Mouse (Mus musculus): ENCODE data around the gene Arhgef3.
A peak's percentile ranks its signal among the peaks of the same experiment; 100 is the strongest.

Gene Arhgef3

GRCm38 (mm10) chr14:27167177-27167576 is 52.5 kb downstream of the Arhgef3 start:
- DNase-seq = no peak

DNA sequence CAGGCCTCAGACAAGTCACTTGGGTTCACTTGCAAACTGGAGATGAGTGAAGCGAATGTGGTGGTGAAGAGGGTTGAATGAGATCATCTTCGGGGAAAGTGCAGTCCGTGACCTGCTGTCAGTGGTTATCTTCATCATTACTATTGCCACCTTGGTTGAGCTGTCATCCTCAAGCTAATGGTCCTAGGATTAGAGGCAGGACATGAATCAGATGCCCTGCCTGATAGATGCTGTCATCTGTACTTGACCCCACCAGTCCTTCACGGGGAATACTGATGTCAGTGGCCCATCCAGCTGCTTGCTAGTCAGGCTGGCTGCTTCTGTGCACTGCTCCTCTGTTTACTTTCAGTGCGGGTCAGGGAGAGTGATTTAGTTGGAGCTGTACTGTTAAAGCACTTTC is 53.7 kb downstream of the Arhgef3 start:
- DNase-seq = no peak

DNA sequence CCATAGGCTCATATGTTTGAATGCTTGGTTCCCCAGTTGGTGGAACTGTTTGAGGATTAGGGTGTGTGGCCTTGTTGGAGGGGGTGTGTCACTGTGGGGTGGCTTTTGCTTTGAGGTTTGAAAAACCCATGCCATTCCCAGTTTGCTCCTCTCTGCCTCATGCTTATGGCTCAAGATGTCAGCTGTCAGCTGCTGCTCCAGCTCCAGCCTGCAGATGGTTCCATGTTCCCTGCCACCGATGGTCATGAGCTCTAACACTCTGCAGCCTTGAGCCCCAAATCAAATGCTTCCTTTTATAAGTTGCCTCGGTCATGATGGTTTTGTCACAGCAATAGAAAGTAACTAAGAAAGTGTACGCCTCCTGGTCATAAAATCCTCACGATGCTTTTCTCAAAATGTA is 54.6 kb downstream of the Arhgef3 start:
- no peak for DNase-seq

- DNase-seq = no peak
Measured at GRCm38 (mm10) chr14:27170421-27170820, 55.7 kb downstream of the Arhgef3 start.

DNA sequence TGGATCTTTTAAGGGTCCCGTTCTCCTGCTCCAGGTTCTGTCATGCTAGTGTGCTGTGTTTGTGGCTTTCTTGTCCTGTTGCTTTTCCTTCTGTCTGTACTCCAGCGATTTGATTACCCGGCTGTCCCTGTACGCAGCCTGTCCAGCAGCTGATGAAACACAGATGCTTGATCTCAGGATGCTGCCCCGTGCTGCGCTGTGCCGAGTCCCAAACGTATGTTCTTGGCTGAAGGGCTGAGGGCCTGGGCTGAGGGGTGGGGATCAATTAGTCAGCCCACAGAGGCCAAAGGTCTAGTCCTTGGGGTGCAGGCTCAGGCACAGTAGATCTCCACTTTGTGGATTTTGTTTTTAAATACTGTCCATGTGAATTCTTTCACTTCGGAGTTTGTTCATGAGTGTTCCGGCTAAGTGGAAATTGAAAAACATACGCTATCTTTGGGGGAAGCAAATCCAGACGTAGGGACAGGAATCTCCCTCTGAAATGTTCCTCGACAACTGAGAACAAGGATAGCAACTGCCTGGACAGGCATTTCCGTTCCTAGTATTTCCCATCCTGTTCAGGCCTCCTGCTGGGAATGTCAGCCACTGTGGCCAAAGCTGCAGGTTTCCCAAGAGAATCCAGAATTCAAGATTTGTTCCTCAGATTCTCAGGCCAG is 56.6 kb downstream of the Arhgef3 start:
- no peak for DNase-seq

DNA sequence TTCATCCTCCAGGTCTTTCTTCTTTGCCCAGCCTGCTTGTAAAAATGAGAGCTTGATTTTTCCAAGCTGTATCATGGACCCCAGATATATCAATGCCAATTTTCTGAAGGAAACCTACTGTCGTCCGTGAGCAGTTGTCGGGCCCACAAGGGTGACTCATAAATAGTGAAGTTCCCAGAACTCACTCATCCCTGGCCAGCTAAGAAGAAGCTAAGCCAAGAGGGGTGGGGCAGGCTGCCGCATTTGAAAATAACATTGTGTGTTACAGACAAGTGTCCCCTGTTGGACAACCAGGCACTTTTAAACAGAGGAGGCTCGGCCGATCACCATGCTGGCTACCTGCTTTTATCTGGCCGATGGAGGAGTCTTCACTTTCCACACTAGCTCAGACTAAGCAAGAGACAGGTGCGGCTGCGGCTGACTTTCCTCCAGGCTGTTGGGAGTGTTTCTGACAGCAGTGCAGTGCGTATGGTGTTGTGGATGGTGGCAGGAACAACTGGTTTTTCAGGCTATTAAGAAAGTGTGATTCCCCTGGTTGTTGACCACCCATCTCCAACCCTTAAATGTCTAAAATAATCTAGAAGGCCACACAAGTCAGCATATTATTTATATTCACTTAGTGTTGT is 58.6 kb downstream of the Arhgef3 start:
- no peak for DNase-seq

GRCm38 (mm10) chr14:27174188-27174786 is 59.6 kb downstream of the Arhgef3 start:
- no peak for DNase-seq

DNA sequence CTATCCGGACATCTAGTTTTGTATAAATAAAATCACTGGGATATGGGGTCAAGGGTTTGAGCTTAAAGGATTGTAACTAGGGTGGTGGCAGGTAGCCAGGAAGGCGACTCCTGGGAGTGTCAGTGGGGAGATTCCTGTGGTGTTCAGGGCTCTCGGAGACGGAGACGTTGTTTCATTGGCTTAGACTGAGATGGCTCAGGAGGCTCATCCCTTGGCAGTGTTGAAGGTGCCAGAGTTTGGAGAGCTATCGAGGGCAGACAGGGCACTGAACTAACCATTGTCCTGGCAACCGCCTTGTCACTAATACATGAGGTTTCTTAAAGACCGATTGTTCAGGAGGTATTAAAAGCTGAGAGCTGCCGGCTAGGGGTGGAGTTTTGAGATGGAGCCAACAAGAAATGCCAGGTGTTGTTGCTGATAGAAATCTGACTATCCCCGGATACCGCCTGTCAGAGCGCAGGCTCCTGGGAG is 60.2 kb downstream of the Arhgef3 start:
- no peak for DNase-seq

- DNase-seq = no peak
Measured at GRCm38 (mm10) chr14:27175343-27175742, 60.6 kb downstream of the Arhgef3 start.

- no peak for DNase-seq
Measured at GRCm38 (mm10) chr14:27177800-27178559, 63.3 kb downstream of the Arhgef3 start.

DNA sequence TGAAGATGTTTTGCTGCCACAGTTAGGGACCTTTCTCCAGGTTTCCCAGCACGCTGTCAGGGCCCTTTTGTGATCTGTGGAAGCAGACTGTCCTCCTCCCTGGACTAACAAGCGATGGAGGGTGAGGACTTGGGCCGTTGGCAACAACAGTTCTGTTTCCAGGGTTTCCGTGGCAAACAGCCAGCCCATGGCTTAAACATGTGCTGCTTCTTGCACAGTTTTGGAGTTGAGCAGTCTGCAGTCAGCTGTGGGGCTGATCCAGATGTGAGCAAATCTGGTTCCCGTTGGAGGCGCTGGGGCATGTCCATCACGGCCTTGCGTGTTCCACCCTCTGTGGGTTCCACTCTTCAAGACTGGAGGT is 63.8 kb downstream of the Arhgef3 start:
- DNase-seq = no peak

- DNase-seq = no peak
Measured at GRCm38 (mm10) chr14:27179771-27180170, 65.1 kb downstream of the Arhgef3 start.

DNA sequence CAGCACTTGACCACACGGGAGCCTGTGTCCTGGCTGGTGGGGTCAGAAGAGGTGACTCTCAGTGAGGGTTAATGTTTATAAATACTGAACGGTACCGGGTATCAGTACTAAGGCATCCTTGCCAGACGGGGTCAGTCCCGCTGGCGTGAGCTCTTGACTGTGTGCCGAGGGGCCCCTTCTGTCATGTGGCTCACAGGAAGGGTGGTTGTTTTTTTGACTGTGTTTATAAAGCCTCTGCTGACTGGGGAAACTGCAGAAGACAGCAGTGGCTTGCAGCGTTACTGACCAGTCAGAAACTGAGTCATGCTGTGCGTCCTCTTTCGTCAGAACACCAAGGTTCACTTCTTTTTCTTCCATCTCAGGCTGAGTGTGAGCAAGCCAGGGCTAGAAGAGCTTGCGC is 67.4 kb downstream of the Arhgef3 start:
- DNase-seq = no peak

- DNase-seq = no peak
Measured at GRCm38 (mm10) chr14:27182646-27183438, 68.1 kb downstream of the Arhgef3 start.

GRCm38 (mm10) chr14:27183501-27184230 is 69.0 kb downstream of the Arhgef3 start:
- DNase-seq = peak in 1 of 2 experiments; percentile 64

DNA sequence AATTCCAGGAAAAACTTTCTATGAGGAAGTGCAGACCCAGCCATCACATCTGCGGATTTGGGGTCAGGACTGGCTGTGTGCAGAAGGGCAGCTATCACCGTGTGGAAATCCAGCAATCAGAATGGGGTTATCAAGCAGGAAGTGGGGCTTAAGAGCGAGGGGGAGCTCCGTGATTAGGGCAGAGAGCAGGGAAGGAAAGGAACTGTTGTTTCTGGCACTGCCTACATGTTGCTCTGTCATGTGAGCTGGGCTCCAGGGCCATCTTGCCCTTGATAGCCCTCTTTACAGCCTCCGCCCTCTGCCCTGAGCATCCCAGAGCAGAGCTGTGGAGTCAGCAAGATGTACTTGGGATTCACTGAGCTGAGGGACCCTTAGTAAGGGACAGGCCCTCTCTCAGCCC is 71.2 kb downstream of the Arhgef3 start:
- no peak for DNase-seq

DNA sequence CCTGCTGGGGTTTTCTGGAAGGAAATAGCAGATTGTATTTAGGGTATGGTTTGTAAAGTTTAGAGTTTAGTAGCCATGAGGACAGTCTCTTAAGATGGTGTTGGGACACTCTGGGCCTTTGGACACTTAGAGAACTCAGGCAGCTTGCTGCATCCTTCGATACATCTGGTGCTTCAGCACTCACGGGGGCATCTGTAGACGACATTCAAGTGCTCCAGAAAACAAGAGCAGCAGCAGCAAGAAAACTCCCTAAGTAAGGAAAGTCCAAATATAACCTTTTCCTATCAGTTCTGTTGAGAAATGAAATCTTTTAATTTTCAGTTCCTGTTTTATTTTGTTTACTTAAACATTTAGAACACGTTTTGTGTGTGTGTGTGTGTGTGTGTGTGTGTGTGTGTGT is 71.9 kb downstream of the Arhgef3 start:
- no peak for DNase-seq

- peak; percentile 63 to 84 for DNase-seq
Measured at GRCm38 (mm10) chr14:27187025-27187424, 72.3 kb downstream of the Arhgef3 start.

GRCm38 (mm10) chr14:27187885-27188284 is 73.2 kb downstream of the Arhgef3 start:
- DNase-seq = no peak

- DNase-seq = peak; percentile 41 to 69
Measured at GRCm38 (mm10) chr14:27192450-27192849, 77.8 kb downstream of the Arhgef3 start.

- no peak for DNase-seq
Measured at GRCm38 (mm10) chr14:27196980-27197379, 82.3 kb downstream of the Arhgef3 start.

DNA sequence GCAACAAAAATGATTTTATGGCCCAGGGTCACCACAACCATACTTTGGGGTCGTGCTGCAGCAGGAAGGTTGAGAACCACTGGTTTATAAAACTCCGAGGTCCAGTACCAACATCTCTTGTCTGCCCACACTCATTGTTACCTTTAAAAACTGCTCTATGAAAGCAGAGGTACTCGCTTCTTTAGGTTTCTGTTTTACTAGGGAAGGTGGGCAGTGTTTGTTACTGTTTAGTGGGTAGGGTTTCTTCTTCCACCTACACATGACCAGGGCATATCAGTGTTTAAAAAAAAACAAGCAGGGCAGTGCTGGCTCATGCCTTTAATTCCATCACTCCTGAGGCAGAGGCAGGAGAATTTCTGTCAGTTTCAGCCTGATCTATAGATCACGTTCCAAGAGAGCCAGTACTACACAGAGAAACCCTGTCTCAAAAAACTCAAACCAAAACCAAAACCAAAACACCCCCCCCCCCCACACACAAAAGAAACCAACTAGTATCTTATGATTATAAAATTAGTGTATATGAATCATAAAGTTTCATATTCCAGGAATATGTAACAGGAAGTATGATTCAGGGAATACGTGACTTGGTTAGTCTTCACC is 83.9 kb downstream of the Arhgef3 start:
- DNase-seq = no peak

Measured in spleen, adult 18-20 months (tissue).